Mouse (Mus musculus) CH12.LX (cell line): ENCODE measurements at regions not wholly inside any gene's neighbourhood (a gene's known extent, or its start where the extent isn't known, plus 50 kb on each side); places are given as distances from the start of the nearest gene placed in this dataset.

Experiments used
- CTCF ChIP-seq, 2 experiments: IDR thresholded peaks in 1 of 2; conservative IDR thresholded peaks in 1 of 2; 2 replicates each; pipeline ENCODE4 v1.5.1; 2011 to 2012; ENCODE audit warnings: low read depth in 2 of 2, low read length in 2 of 2, improper control_type of control experiment in 1 of 2, inconsistent platforms in 1 of 2, mild to moderate bottlenecking in 1 of 2, moderate library complexity in 1 of 2
- POLR2A ChIP-seq: IDR thresholded peaks from 2 replicates; pipeline ENCODE4 v1.6.1; 2011; ENCODE audit warnings: low read depth, mild to moderate bottlenecking, improper control_type of control experiment, low read length

GRCm38 (mm10) chr10:53463471-53463870 is 83.7 kb upstream of the Cep85l start:
- no peak for TF ChIP-seq POLR2A
- no peak for TF ChIP-seq CTCF (conservative IDR thresholded peaks at IDR 0.05 in 1 of 2, IDR thresholded peaks at IDR 0.05 in 1 of 2; ENCODE audit: low read depth in 2 of 2, low read length in 2 of 2)
